Mouse (Mus musculus): ENCODE measurements at regions not wholly inside any gene's neighbourhood (a gene's known extent, or its start where the extent isn't known, plus 50 kb on each side); places are given as distances from the start of the nearest gene placed in this dataset.

- DNase-seq (ENCODE audit: low spot score in 2 of 2) = no peak
- intact Hi-C loops (cut with DNase I) = no loop called here
Measured at GRCm38 (mm10) chr15:17195439-17195838, 466.9 kb downstream of the Cdh9 start.

DNA sequence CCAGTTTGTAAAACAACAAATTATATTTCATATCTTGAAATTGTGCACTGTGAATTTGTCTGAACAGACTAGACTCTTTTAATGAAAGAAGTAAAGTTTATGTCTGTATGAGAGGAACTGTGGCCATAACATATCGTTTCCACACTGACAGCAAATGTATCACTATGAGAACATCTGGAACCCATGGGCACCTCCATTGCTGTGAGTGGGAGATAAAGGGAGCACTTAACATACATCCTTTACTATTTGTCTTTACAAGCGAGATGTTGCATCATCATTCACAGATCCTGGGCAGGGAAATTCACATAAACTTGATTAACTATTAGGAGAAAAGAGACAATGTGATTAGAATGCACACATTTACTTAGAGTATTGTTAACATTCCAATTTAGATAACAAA, 476.2 kb downstream of the Cdh9 start:
- no peak for DNase-seq (ENCODE audit: low spot score in 2 of 2)
- intact Hi-C loops (cut with DNase I) = no loop called here

GRCm38 (mm10) chr15:17245096-17245495, 516.5 kb downstream of the Cdh9 start:
- intact Hi-C loops (cut with DNase I) = no loop called here
- DNase-seq (ENCODE audit: low spot score in 2 of 2) = no peak

DNA sequence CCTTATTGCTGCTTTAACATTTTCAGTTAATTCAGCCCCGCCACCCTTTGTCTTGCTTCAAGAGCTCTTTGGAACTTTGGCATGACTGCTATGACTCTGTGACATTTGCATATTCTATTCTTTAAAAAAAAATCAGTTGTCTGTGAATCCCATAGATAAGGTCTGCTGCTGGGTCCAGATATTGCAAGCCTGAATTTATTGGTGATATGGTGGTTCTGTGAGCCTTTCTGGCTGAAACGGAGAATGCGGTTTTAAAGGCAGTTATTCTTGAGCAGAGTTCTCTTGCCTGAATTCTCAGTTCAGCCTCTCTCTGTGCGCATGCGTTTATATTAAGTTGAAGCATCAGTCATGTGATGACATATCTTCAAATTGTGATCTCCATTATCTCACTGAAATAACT, 560.7 kb downstream of the Cdh9 start:
- no peak for DNase-seq (ENCODE audit: low spot score in 2 of 2)
- intact Hi-C loops (cut with DNase I) = no loop called here
